Mouse (Mus musculus) megakaryocyte, embryonic 14.5 days (primary cell): Measurements from ENCODE around the gene Cnnm1.

Source experiments
- FLI1 ChIP-seq: IDR thresholded peaks from 2 replicates; pipeline ENCODE4 v1.6.1; 2012; ENCODE audit warnings: low read length, inconsistent platforms, mixed read lengths
- GATA1 ChIP-seq: IDR thresholded peaks from 3 replicates; pipeline ENCODE4 v1.6.1; 2012; ENCODE audit warnings: mixed read lengths, low read length, inconsistent platforms, borderline replicate concordance

GRCm38 (mm10) chr19:43442269-43442668, 2.0 kb downstream of the Cnnm1 start:
- TF ChIP-seq FLI1: no peak
- TF ChIP-seq GATA1: no peak
